Mouse (Mus musculus) c-Kit-negative CD71-positive TER-119-positive erythroid progenitor cells, embryonic 14.5 days (primary cell): Measurements from ENCODE around the gene Id3.
A peak's percentile ranks its signal among the peaks of the same experiment; 100 is the strongest.

ENCODE experiments used
- DNase-seq: peaks from one replicate; pipeline ENCODE4 v3.0.0-alpha.2; 2013; ENCODE audit warnings: low read depth, low spot score

The Id3 gene

GRCm38 (mm10) chr4:136177612-136178474 lies 34.5 kb downstream of the Id3 start:
- peak; percentile 93 for DNase-seq

GRCm38 (mm10) chr4:136178475-136178921 lies 35.2 kb downstream of the Id3 start:
- DNase-seq, result no peak

DNA sequence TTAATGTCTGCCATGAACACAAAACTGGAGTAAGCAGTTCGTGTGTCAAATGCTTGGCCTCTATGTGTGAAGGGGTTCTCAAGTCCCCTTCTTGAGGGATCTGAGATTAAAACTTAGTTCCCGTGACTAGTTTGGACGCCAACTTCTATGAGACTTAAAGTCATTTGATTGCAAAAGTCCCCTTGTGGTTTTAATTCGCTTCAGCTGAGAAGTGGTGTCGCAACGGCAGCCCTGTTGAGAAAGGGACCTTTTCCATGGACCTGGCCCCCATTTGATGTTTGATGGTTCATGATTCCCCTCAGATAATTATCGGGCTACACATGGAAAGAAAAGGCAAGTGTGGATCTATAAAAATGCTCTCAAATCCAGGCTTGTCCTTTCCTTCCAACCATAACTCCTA lies 36.2 kb downstream of the Id3 start:
- no peak for DNase-seq

DNA sequence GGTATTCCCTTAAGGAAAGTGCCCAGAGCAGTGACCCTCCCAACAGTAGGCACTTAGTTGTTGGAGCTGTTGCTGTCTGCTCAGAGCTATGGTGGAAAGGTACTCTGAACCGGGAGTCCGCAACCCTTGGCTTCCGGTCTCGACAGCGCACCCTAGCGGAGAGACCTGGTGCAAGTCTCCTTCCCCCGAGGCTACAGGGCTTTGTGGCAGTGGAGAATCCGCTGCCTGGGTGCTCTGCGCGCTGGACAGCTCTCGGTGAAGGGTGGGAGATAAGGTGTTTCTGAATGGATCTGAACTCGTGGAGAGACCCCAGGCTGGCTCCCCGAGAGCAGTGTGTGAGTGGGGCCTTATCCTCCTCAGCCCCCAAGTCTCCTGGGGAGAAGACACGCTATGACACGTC lies 36.7 kb downstream of the Id3 start:
- DNase-seq, result peak; percentile 87

- no peak for DNase-seq
Observed at GRCm38 (mm10) chr4:136180408-136181330, 37.4 kb downstream of the Id3 start.

GRCm38 (mm10) chr4:136181367-136181766 lies 38.1 kb downstream of the Id3 start:
- no peak for DNase-seq

DNA sequence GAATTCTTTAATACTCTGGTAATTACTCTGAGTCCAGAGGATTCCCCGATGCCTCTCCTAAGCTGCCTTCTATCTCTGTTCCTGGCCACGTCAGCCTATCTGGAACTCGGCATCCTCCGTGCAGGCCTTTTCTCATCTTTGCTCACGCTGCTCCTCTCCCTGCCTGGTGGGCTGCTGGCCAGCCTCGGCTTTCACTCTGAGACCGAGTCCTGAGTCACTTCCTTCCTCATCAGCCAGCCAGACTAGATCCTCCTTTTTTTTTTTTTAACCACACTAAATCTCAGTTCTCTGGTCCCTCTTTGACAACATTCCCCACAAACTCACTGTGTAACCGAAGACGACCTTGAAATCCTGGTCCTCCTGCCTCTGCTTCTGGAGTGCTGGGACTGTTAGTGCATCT lies 42.1 kb downstream of the Id3 start:
- no peak for DNase-seq

DNA sequence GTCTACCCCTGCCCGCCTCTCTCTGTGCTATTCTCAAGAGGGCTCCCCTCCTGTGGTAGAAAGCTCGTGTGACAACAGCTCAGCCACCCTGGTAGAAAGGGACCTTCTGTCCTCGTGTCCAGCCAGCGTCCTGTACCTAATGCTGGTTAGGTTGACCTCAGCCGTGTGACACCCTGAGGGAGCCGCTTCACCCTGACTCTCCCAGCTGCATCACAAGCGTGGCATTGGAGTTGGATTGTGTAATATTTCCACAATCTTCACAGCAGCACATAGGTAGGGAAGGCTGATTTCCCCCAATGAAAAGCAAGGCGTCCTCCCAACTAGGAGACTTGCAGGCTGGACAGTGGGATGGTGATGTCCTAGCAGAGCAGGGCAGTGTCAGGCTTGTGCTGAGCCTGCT lies 43.0 kb downstream of the Id3 start:
- DNase-seq, result no peak

DNA sequence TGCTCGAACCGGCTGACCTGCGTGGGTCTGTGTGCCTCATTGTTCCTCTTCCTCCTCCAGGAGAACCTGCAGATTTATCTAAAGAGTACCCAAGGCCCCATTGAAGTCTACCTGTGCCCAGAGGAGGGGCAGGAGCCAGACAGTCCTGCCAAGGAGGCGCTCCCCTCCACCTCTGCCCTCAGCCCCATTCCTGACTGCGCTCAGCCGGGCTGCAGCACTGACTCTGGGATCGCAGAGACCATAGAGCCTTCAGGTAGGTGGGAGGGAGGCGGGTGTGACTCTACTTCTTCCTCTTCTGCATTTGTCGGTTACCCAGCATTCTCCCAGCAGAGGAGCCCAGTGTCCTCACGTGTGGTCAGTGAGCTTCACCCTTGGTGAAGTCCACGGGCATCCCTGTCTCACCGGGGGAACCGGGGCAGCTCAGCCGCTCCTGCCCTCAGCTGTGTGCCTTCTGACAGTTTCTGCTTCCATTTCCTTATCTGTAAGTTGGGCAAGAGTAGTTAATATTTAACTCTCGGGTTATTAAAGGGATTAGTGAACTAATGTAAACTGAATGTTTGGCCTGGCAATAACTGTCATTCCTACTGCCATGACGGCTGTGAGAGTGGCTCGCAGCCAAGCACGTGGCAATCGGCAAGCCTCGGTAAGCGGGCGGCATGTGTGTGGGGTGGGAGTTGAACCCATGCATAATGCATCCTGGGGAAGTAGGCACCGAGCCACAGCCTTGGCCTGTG lies 43.6 kb downstream of the Id3 start:
- DNase-seq, result no peak

GRCm38 (mm10) chr4:136188973-136189737 lies 45.9 kb downstream of the Id3 start:
- no peak for DNase-seq

DNA sequence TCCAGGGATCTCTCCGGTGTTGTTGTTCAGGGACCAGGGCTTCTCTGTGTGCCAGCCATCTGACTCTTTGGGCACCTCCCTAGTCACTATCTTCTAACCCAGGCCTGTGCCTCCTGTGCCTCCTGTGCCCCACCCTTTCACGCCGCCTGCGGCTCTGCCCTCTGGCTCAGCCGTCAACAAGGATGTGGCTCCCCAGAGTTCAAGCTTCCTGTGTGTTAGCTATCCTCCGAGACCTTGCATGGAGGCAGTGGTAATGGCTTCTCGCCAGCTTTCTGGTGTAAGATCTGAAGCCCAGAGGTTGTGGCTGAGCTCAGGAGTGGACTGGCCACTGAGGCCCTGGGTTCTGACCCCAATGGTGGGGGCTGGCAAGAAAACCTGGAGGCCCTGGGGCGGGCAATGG lies 46.6 kb downstream of the Id3 start:
- peak; percentile 87 for DNase-seq

GRCm38 (mm10) chr4:136193571-136193970 lies 50.3 kb downstream of the Id3 start:
- DNase-seq, result no peak

DNA sequence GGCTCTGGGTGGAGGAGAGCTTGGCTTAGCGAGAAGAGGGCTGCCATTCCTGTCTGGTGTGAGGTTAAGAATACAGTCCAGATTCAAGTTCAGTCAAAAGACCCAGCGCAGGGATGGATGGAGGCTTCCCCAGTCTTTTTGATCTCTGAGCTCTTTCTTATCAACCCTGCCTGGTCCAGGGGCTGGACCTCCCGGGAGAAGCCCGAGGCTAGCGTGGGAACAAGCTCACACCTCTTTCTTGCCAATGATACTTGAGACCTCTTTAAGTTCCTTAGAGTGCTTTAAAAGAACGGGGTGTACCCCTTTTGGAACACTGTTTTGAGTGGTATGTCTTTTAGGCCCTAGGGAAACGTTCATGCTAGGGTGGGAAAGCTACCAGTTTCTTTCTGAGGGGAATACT lies 51.7 kb downstream of the Id3 start:
- DNase-seq, result no peak
